Mouse (Mus musculus): ENCODE results near the gene Psmb7. TPM values are rescaled to one million over a fixed set of nuclear protein-coding genes. Genes with fewer than 3 reads are reported as not detected.

The Psmb7 gene
- polyA plus RNA-seq, 1 experiment = 99.0 TPM

DNA sequence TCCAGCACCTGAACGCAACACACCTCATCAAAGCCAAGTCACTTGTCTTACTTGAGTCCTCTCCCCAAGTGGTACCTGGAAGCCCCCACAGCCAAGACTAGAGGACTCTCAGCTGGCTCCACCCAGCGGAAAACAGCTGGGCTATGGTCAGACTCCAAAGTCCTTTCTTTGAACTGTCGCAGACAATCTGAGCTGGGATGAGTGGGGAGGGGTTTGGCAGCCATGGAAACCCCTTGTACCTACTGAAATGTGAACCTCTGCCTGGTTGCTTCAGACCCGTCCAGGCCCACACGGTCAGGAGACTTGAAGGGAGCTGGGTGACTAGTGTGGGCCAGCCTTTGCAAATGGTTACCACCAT, 58.5 kb downstream of the Psmb7 start:
- H3K4me1 ChIP-seq (replicated peaks; ENCODE audit: control insufficient read depth, insufficient read depth, low read length) = no peaks in the 10 kb centered on the region
- H3K27ac ChIP-seq (ENCODE audit: control insufficient read depth, insufficient read depth, low read length) = no peak overlapping the region
- no peak overlapping the region for H3K4me3 ChIP-seq (ENCODE audit: control insufficient read depth, insufficient read depth, low read length)
- no peaks in the 10 kb centered on the region for H3K27me3 ChIP-seq (ENCODE audit: control insufficient read depth, insufficient read depth, low read length)
- WGBS = 96% methylated on average over 5 of the region's 5 CpGs
- no peak for DNase-seq
- TF ChIP-seq CTCF (IDR thresholded peaks at IDR 0.05; ENCODE audit: borderline replicate concordance, control insufficient read depth, extremely low read depth, insufficient read depth, low read length, poor library complexity) (no peak), POLR2A (IDR thresholded peaks at IDR 0.05; ENCODE audit: control insufficient read depth, extremely low read depth, insufficient read depth, low read length, poor library complexity) (no peak)
- peaks cover 21% of the 10 kb centered on the region for H3K36me3 ChIP-seq (ENCODE audit: control insufficient read depth, insufficient read depth, low read length)

- Histone ChIP-seq H3K27me3 (ENCODE audit: control insufficient read depth, insufficient read depth, low read length) (no peaks in the 10 kb centered on the region), H3K4me3 (ENCODE audit: control insufficient read depth, insufficient read depth, low read length) (no peak overlapping the region), H3K36me3 (ENCODE audit: control insufficient read depth, insufficient read depth, low read length) (peaks cover 15% of the 10 kb centered on the region), H3K4me1 (replicated peaks; ENCODE audit: control insufficient read depth, insufficient read depth, low read length) (no peaks in the 10 kb centered on the region), H3K27ac (ENCODE audit: control insufficient read depth, insufficient read depth, low read length) (no peak overlapping the region)
- WGBS = 93% methylated on average over 13 of the region's 13 CpGs
- no peak for DNase-seq
- TF ChIP-seq CTCF (IDR thresholded peaks at IDR 0.05; ENCODE audit: borderline replicate concordance, control insufficient read depth, extremely low read depth, insufficient read depth, low read length, poor library complexity) (no peak), POLR2A (IDR thresholded peaks at IDR 0.05; ENCODE audit: control insufficient read depth, extremely low read depth, insufficient read depth, low read length, poor library complexity) (no peak)
These were observed 59.1 kb downstream of the Psmb7 start for GRCm38 (mm10) chr2:38584514-38585378.

DNA sequence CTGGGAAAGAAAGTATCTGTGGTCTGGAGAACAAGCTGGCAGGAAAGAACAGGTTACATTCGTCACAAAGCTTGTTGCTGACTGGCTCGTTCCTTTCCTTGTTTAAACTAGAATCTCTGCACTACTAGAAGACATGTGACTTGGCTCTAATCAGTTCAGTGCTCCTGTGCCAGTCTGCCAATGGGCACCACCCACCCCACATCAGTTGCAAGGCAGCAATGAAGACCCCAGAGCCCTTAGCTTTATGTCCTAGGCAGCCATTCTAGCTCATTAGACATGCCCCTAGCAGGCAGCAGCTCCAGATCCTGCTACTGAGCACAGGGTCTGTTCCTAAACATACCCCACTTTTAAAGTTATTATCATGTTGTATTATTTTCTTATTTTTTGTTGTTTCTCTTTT, 59.9 kb downstream of the Psmb7 start:
- Histone ChIP-seq H3K27me3 (ENCODE audit: control insufficient read depth, insufficient read depth, low read length) (no peaks in the 10 kb centered on the region), H3K27ac (ENCODE audit: control insufficient read depth, insufficient read depth, low read length) (no peak overlapping the region), H3K4me3 (ENCODE audit: control insufficient read depth, insufficient read depth, low read length) (no peak overlapping the region), H3K4me1 (replicated peaks; ENCODE audit: control insufficient read depth, insufficient read depth, low read length) (no peaks in the 10 kb centered on the region), H3K36me3 (ENCODE audit: control insufficient read depth, insufficient read depth, low read length) (peaks cover 10% of the 10 kb centered on the region)
- WGBS = 92% methylated on average over 2 of the region's 2 CpGs
- no peak for DNase-seq
- TF ChIP-seq POLR2A (IDR thresholded peaks at IDR 0.05; ENCODE audit: control insufficient read depth, extremely low read depth, insufficient read depth, low read length, poor library complexity) (no peak), CTCF (IDR thresholded peaks at IDR 0.05; ENCODE audit: borderline replicate concordance, control insufficient read depth, extremely low read depth, insufficient read depth, low read length, poor library complexity) (no peak)

GRCm38 (mm10) chr2:38579528-38579927, 64.4 kb downstream of the Psmb7 start:
- Histone ChIP-seq H3K27ac (ENCODE audit: control insufficient read depth, insufficient read depth, low read length) (no peak overlapping the region), H3K27me3 (ENCODE audit: control insufficient read depth, insufficient read depth, low read length) (no peaks in the 10 kb centered on the region), H3K36me3 (ENCODE audit: control insufficient read depth, insufficient read depth, low read length) (no peaks in the 10 kb centered on the region), H3K4me3 (ENCODE audit: control insufficient read depth, insufficient read depth, low read length) (no peak overlapping the region), H3K4me1 (replicated peaks; ENCODE audit: control insufficient read depth, insufficient read depth, low read length) (no peaks in the 10 kb centered on the region)
- DNase-seq = no peak
- WGBS = 89% methylated on average over 1 of the region's 1 CpGs
- no peak for TF ChIP-seq CTCF (IDR thresholded peaks at IDR 0.05; ENCODE audit: borderline replicate concordance, control insufficient read depth, extremely low read depth, insufficient read depth, low read length, poor library complexity)
- TF ChIP-seq POLR2A (IDR thresholded peaks at IDR 0.05; ENCODE audit: control insufficient read depth, extremely low read depth, insufficient read depth, low read length, poor library complexity) = no peak

GRCm38 (mm10) chr2:38578602-38579521, 65.0 kb downstream of the Psmb7 start:
- 95% methylated on average over 13 of the region's 13 CpGs for WGBS
- H3K27ac ChIP-seq (ENCODE audit: control insufficient read depth, insufficient read depth, low read length) = no peak overlapping the region
- DNase-seq = no peak

GRCm38 (mm10) chr2:38574697-38575096, 69.2 kb downstream of the Psmb7 start:
- H3K27me3 ChIP-seq (ENCODE audit: control insufficient read depth, insufficient read depth, low read length) = no peaks in the 10 kb centered on the region
- TF ChIP-seq CTCF (IDR thresholded peaks at IDR 0.05; ENCODE audit: borderline replicate concordance, control insufficient read depth, extremely low read depth, insufficient read depth, low read length, poor library complexity) = no peak
- no peak overlapping the region for H3K4me3 ChIP-seq (ENCODE audit: control insufficient read depth, insufficient read depth, low read length)
- no peaks in the 10 kb centered on the region for H3K4me1 ChIP-seq (replicated peaks; ENCODE audit: control insufficient read depth, insufficient read depth, low read length)
- no peaks in the 10 kb centered on the region for H3K36me3 ChIP-seq (ENCODE audit: control insufficient read depth, insufficient read depth, low read length)
- no peak for DNase-seq
- H3K27ac ChIP-seq (ENCODE audit: control insufficient read depth, insufficient read depth, low read length) = no peak overlapping the region
- 73% methylated on average over 2 of the region's 2 CpGs for WGBS

More at GRCm38 (mm10) chr2:38578602-38579521, 65.0 kb downstream of the Psmb7 start:
- Histone ChIP-seq H3K4me1 (replicated peaks; ENCODE audit: control insufficient read depth, insufficient read depth, low read length) (no peaks in the 10 kb centered on the region), H3K36me3 (ENCODE audit: control insufficient read depth, insufficient read depth, low read length) (no peaks in the 10 kb centered on the region), H3K27me3 (ENCODE audit: control insufficient read depth, insufficient read depth, low read length) (no peaks in the 10 kb centered on the region), H3K4me3 (ENCODE audit: control insufficient read depth, insufficient read depth, low read length) (no peak overlapping the region)
- no peak for TF ChIP-seq CTCF (IDR thresholded peaks at IDR 0.05; ENCODE audit: borderline replicate concordance, control insufficient read depth, extremely low read depth, insufficient read depth, low read length, poor library complexity)
- TF ChIP-seq POLR2A (IDR thresholded peaks at IDR 0.05; ENCODE audit: control insufficient read depth, extremely low read depth, insufficient read depth, low read length, poor library complexity) = no peak

Data from thymus, adult 2 months (tissue).